Comparison of ENCODE assay signal across 18 mouse cellular contexts in genomic region chr11:89066126-89066525, GRCm38 (mm10). TPM values are rescaled to one million over a fixed set of nuclear protein-coding genes. Genes with fewer than 3 reads are reported as not detected.
A peak's percentile ranks its signal among the peaks of the same experiment; 100 is the strongest.
DNase-seq lines count a peak whose midpoint lies in the region; TF ChIP-seq lines count a peak whose summit lies in the region.
"Had no signal": no experiment of that assay in that cellular context is flagged by ENCODE, and none has a peak within 500 bp of the region (broad histone marks: within the 10 kb centered on the region; RNA-seq: fewer than 3 reads in every experiment).

No protein-coding gene starts in this region.

- H3K36me3 ChIP-seq in ES-E14 (ENCODE audit: control insufficient read depth, insufficient read depth, low read length, poor library complexity, severe bottlenecking), result no peaks in the 10 kb centered on the region
- H3K36me3 ChIP-seq: embryonic facial prominence, embryonic 12.5 days; forebrain, embryonic 15.5 days; heart, embryonic 10.5 days; hindbrain, embryonic 15.5 days had no signal

- H3K4me3 ChIP-seq in ES-E14 (ENCODE audit: insufficient read depth in 1 of 2, low read depth in 1 of 2, low read length in 2 of 2, poor library complexity in 1 of 2, severe bottlenecking in 1 of 2), result peak overlapping the region in 1 of 2 experiments; percentile 34; a peak in 1 of 4 replicates
- H3K4me3 ChIP-seq: embryonic facial prominence, embryonic 12.5 days; forebrain, embryonic 15.5 days; heart, embryonic 10.5 days; hindbrain, embryonic 15.5 days had no signal

- peak overlapping the region; percentile 62 for H3K9ac ChIP-seq in ES-E14 (ENCODE audit: insufficient read depth, low read depth, low read length, poor library complexity, severe bottlenecking)
- H3K9ac ChIP-seq: embryonic facial prominence, embryonic 12.5 days; forebrain, embryonic 15.5 days; hindbrain, embryonic 15.5 days had no signal

- peak; percentile 86 for DNase-seq in heart, adult 11 months
- no peak for DNase-seq in heart, adult 8-10 months (ENCODE audit: low spot score)
- DNase-seq in ES-E14 (ENCODE audit: low read depth, low spot score), result no peak
- DNase-seq in thymus, postnatal 10 days (ENCODE audit: low spot score in 2 of 2), result peak; percentile 58 to 70
- DNase-seq in thymus, postnatal 4 days, result peak; percentile 66
- no peak for DNase-seq in c-Kit-positive CD71-positive TER-119-positive erythroid progenitor cells, embryonic 14.5 days (ENCODE audit: low spot score)
- DNase-seq in lung, postnatal 10 days, result no peak
- DNase-seq: adrenal gland, adult 8-10 months; adrenal gland, postnatal 36 days; cerebellum, adult 11-12 months; cerebellum, adult 9-10 months; cerebellum, postnatal 25 days; heart, postnatal 36 days had no signal

- H3K4me1 ChIP-seq in ES-E14 (ENCODE audit: control insufficient read depth in 2 of 2, insufficient read depth in 2 of 2, low read length in 2 of 2, poor library complexity in 1 of 2), result peaks cover 8 to 16% of the 10 kb centered on the region in 2 experiments
- H3K4me1 ChIP-seq: embryonic facial prominence, embryonic 12.5 days; forebrain, embryonic 15.5 days; hindbrain, embryonic 15.5 days had no signal

- no peaks in the 10 kb centered on the region for H3K9me3 ChIP-seq in ES-E14 (ENCODE audit: control insufficient read depth, insufficient read depth, low read depth, low read length)
- H3K9me3 ChIP-seq: embryonic facial prominence, embryonic 12.5 days; heart, embryonic 10.5 days; hindbrain, embryonic 15.5 days had no signal

- H3K27ac ChIP-seq in ES-E14 (ENCODE audit: insufficient read depth, low read depth, low read length, poor library complexity, severe bottlenecking), result peak overlapping the region; percentile 92
- H3K27ac ChIP-seq: embryonic facial prominence, embryonic 12.5 days; forebrain, embryonic 15.5 days; heart, embryonic 10.5 days; hindbrain, embryonic 15.5 days had no signal

- in situ Hi-C loops in ES-E14 (cut with MboI; ENCODE audit: low sequenced_read_pairs in 2 of 2, unreplicated experiment in 2 of 2), result no loop called here

TF ChIP-seq in ES-E14, 5 proteins besides CTCF, POLR2A, EP300 and RAD21:
- no peak for TF ChIP-seq HCFC1 (IDR thresholded peaks at IDR 0.05; ENCODE audit: borderline replicate concordance, insufficient read depth, low read length)
TF ChIP-seq in ES-E14: peak in this region for 0.

RNA-seq across cellular contexts. Expression of gene Dgke, which starts 0.5 kb away (rescaled TPM):
- total RNA-seq in heart, adult 8-10 months (2022), result 10 to 100 TPM in 2 of 4 experiments, 1 to 10 TPM in 2; 7.6 to 14.8 (median 11.0) TPM
- total RNA-seq in ES-E14 (2012; rRNA removed), result 24.2 and 30.4 TPM in 2 replicates

RNA-seq across cellular contexts. Expression of gene Gm525, which starts 7.5 kb away (rescaled TPM):
- under 1 TPM in 1 of 4 experiments, not detected in 3; 0.60 TPM for total RNA-seq in heart, adult 8-10 months (2022)
- 3.6 and 5.9 TPM in 2 replicates for total RNA-seq in ES-E14 (2012; rRNA removed)
- total RNA-seq: adrenal gland, adult 8-10 months; adrenal gland, postnatal 36 days; gastrocnemius, adult 18-20 months; heart, postnatal 36 days had no signal

Comparison
In these comparisons a context has a peak if more than half of its experiments do, and no peak if none do; other contexts are left out.
1. DNase-seq: peak in heart, adult 11 months (single experiment), thymus, postnatal 10 days (2 of 2) and thymus, postnatal 4 days (single experiment); none in heart, adult 8-10 months (single experiment), ES-E14 (single experiment), c-Kit-positive CD71-positive TER-119-positive erythroid progenitor cells, embryonic 14.5 days (single experiment) and lung, postnatal 10 days (single experiment).